Mouse (Mus musculus): ENCODE measurements around the gene Zbtb16.

The Zbtb16 gene

GRCm38 (mm10) chr9:48761732-48762637 lies 74.0 kb downstream of the Zbtb16 start:
- no peak for DNase-seq

DNA sequence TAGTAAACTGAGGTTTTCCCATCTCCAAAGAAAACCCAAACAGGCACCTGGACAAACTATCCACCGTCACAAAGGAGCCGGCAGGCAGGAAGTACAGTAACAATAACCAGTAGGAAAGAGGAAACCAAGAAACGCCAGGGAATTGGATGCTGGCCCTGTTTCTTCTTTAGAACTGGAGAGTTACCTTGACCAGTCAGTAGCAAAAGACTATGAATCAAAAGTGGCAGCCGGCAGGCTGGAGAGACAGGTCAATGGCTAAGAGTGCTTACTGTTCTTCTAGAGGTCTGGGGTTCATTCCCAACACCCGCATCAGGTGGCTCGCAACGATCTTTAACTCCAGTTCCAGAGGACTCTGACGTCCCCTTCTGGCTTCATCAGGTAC lies 74.9 kb downstream of the Zbtb16 start:
- DNase-seq: no peak

- DNase-seq: peak in 1 of 2 experiments; percentile 62
These were observed 75.4 kb downstream of the Zbtb16 start for GRCm38 (mm10) chr9:48760449-48761174.

- no peak for DNase-seq
These were observed 76.9 kb downstream of the Zbtb16 start for GRCm38 (mm10) chr9:48759098-48759497.

DNA sequence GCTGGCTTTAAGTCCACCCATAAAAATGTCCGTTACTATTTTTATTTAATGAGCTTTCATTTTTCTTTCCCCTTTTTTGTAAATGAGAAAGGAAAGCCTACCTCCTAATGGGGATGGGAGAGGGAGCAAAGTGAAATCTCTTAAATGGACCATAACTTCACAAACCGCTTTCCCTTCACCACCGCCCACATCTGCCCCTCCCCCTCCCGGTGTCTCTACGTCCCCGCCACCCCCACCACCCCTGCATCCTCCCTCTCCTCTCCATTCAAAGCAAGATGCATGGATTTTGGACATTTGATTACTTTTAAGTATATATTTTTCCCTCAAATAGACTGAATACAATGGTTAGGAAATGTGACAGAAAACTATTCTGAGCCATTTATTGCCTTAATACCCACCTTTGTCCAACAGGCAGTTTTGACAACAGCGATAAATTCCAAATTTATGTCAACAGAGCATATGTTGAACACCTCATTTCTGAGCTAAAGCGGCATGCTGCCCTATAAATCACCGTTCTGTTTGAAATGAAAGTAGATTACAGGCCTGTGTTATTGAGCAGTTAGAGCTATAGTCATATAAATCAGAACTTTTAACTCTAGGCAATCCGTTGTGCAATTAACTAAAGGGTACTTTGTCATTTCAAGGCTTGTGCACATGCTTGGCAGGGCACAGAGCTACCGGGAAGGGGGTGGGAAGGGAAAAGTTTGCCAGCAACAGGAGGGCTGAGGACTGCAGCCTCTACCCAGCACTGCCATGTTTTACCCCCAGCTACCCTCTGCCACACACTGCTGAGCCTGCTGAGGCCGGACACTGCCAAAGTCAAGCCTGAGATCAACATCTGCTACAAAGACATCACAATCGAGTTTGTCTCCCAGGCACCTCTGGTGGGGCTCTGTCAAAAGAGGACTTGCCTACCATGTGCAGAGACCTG lies 78.1 kb downstream of the Zbtb16 start:
- DNase-seq: no peak

- DNase-seq: no peak
These were observed 79.7 kb downstream of the Zbtb16 start for GRCm38 (mm10) chr9:48756261-48756812.

DNA sequence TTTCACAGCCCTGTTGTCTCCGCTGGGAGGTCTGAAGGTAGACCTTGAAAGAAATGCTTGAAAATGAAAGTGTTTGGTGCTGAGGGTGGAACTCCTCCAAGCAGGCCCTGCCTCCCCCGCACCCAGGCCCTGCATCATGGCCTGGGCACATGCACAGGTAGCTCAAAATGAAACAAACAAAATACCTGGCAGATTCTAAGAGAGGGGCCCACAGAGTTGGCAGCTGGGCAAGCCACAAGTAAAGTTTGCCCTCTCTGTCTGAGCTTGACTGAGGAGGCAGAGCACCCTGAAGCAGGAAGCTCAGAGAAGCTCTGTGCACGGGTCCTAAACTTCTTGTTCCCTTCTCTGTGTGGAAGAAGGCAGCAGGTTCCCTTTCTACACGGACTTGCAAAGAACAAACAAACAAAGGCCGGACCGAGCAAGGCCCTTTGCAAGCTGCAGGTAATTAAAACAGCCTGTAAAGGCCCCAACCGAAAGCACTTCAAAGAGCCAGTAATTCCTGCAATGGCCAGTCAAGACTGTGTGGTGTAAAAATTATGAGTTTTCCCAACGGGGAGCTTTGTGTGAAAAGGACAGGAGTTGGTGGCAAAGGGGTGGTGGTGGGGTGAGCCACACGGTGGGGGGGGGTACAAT lies 80.5 kb downstream of the Zbtb16 start:
- DNase-seq: no peak

GRCm38 (mm10) chr9:48754418-48754817 lies 81.6 kb downstream of the Zbtb16 start:
- DNase-seq: no peak

- DNase-seq: no peak
These were observed 82.1 kb downstream of the Zbtb16 start for GRCm38 (mm10) chr9:48753881-48754280.

- no peak for DNase-seq
These were observed 84.1 kb downstream of the Zbtb16 start for GRCm38 (mm10) chr9:48751900-48752299.

DNA sequence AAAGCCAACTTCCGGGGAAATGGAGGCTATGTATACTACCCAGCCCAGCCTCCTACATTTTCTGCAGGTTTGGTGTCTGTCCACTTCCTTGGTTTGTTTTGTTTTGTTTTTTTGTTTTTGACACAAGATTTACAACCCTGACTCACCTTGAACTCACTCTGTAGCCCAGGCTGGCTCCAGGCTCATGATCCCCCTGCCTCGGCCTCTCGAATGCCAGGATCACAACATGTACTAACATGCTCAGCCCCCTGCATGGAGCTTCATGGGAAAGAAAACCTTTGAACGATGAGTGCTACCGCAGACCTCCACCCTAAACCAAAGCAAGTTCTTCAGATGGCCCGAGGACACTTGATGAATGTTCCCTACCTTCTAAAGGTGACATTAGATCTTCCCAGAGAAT lies 86.4 kb downstream of the Zbtb16 start:
- no peak for DNase-seq

- DNase-seq: no peak
These were observed 86.9 kb downstream of the Zbtb16 start for GRCm38 (mm10) chr9:48749168-48749567.

- DNase-seq: no peak
These were observed 87.3 kb downstream of the Zbtb16 start for GRCm38 (mm10) chr9:48748761-48749160.

DNA sequence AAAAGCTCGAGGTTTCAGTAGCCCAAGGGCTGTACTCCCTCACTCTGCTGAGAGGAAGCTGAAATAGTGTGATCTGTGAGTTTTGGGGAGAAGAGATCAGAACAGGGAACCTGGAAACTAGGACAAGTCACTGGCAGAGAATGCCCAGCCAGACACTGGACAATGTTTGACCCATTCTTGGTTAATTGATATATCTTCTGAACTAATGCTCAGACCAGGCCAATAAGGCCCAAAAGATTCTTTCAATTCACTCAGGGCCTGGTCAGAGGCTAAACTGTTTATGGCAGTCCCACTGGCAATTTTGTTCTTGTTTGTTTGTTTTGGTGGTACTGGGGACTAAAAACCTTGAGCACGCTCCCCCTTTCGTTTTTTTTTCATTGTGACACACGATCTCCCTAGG lies 87.8 kb downstream of the Zbtb16 start:
- no peak for DNase-seq

- DNase-seq: peak; percentile 64 to 73
These were observed 89.5 kb downstream of the Zbtb16 start for GRCm38 (mm10) chr9:48746506-48746905.

GRCm38 (mm10) chr9:48745347-48746119 lies 90.5 kb downstream of the Zbtb16 start:
- no peak for DNase-seq

GRCm38 (mm10) chr9:48744916-48745315 lies 91.1 kb downstream of the Zbtb16 start:
- DNase-seq: peak in 1 of 2 experiments; percentile 63

- DNase-seq: no peak
These were observed 91.6 kb downstream of the Zbtb16 start for GRCm38 (mm10) chr9:48744451-48744850.

DNA sequence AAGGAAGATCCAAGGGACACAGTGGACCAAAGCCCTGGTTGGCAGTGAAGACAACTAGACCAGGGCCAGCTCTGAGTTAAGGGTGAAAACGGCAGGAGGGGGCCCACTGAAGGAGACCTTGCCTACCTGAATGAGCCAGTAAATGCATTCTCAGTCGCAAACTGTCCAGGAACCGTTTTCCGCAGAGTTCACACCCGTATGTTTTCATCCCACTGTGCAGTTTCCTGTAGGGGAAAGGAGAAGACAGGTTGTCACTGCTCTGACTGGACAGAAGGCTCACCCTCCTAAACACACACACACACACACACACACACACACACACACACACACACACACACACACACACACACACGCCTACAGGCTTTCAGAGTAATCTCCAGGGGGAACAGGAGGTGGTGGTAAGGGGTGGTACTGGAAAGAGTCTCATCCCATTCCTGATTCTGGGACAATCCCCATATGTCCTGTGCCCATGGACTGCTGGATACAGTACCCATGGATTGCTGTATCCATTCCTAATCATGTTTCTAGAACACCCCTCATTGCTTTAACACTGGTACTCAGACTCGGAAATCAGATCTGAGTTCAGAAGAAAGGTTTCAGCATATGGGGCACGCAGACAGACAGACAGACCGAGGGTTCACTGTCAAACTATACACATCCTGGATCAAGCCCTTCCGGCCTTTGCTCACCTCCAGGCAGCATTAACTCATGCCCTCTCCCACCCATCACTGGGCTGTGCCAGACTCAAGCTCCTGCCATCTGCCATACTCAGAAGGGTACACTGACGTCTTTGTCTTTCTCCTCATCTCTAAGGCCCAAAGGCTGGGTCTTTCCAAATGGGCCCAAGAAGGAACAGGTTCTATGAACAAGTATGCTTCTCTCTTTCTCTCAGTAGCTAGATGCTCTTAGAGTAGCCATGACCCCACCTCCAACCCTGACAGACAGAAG lies 92.4 kb downstream of the Zbtb16 start:
- DNase-seq: no peak

GRCm38 (mm10) chr9:48742150-48742549 lies 93.9 kb downstream of the Zbtb16 start:
- no peak for DNase-seq

All from kidney, adult 8-10 months (tissue).